Mouse (Mus musculus) layer of hippocampus, adult 11-12 months (tissue): ENCODE data around the gene Xrcc3.

Experiments
- DNase-seq: peaks from one replicate; pipeline ENCODE4 v3.0.0; 2022; ENCODE audit warnings: low spot score

The Xrcc3 gene

DNA sequence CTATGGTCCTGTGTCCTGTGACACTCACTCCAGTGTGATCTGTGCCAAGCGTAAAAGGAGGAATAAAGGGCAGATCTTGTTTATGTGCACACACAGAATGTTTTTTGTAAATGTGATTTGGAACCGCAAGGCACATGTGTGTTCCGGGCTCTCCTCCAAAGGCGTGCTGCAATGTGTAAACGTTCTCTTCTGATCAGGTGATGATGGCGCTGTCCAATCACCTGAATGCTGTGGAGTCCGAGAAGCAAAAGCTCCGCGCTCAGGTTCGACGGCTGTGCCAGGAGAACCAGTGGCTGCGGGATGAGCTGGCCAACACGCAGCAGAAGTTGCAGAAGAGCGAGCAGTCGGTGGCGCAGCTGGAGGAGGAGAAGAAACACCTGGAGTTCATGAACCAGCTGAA lies 39.5 kb downstream of the Xrcc3 start:
- no peak for DNase-seq

DNA sequence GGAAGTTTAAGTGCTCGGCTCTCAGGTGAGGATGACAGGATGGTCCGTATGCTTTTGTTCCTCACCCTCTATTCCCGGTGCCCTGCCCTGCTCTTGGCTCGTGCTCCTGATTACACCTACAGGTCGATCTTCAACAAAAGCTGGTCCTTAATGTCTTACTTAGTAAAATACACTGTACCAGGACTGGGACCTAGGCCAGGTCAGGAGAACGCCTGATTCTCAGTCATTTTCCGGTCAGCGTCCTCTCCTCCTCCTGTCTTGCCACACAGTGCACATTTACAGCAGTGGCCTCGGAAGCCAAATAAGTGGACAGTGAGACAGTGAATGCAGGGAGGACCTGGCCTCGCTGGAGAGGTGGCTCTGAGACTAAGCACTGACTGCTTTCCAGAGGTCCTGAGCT lies 43.0 kb downstream of the Xrcc3 start:
- no peak for DNase-seq

DNA sequence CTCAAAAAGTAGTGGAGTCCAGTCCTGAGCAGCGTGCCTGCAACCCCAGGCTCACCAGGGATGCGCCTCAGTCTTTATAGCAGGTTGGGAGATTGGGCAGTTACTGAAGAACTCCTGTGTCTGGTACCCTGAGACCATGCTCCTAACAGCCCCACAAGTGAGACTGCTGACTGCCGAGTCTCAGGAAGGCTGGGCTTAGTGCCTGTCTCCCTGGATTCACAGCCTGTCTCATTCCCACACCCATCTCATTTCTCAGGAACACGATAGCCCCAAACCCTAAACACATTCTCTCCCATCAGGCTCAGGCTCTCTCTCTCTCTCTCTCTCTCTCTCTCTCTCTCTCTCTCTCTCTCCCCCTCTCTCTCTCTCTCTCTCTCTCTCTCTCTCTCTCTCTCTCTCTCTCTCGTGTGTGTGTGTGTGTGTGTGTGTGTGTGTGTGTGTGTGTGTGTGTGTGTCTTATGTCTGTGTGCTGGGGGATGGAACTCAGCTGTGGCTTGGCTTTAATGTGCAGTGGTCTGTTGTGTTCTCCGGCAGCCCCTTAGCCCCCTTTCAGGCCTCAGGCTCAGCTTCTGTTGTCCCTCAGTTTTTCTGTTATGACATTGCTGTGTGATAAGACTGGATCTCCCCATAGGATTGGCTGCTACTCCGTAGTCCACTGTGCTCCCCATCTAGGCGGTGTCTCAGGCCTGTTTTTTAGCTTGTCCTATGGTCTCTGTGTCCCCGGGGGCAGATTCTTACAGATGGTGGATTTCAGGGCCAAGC lies 43.7 kb downstream of the Xrcc3 start:
- DNase-seq: no peak

GRCm38 (mm10) chr12:111769306-111769705 lies 44.4 kb downstream of the Xrcc3 start:
- DNase-seq: no peak

- DNase-seq: no peak
Measured at GRCm38 (mm10) chr12:111768322-111768928, 45.2 kb downstream of the Xrcc3 start.

DNA sequence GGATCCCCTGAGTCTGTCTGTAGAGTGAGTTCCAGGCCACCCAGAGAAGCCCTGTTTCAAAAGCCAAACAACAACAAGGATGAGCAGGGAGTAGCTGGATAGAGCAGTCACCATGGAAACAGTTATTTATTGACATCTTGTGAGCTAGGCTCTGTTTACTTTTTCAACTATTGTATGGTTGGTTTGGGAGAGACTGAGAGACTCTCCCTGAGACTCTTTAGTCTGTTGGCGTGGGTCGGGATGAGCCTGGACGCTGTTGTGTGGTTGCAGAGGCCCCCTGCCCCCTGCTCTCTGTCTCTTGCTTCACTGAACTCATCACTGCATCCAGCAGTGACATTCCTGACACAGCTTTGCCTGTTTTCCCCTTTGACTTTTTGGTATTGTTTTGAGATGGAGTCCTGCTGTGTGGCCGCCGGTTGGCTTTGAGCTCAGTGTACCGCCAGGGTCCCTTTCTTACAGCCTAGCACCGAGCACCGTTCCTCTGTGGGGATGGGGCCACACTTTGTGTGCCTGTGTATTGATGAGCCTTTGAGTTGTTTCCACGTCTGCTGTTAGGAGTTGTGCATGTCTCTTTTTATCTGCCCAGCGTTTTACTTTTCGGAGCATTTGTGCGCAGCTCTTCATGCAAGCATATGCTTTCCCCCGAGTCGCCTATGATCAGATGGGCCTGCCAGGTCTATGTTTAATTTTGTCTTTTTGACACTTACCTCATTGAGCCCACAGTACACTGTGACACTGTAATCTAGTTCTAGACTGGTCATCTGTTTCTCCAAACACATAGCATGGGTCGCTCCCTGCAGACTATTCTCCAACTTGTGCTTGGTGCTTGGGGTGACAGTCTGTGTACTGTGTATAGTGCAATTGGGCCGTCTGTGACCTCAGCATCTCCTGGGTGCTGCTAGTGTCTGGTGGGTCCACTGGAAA lies 47.1 kb downstream of the Xrcc3 start:
- no peak for DNase-seq

GRCm38 (mm10) chr12:111762620-111763280 lies 50.9 kb downstream of the Xrcc3 start:
- no peak for DNase-seq

GRCm38 (mm10) chr12:111760306-111760908 lies 53.3 kb downstream of the Xrcc3 start:
- no peak for DNase-seq

- peak; percentile 47 for DNase-seq
Measured at GRCm38 (mm10) chr12:111759176-111760061, 54.3 kb downstream of the Xrcc3 start.

DNA sequence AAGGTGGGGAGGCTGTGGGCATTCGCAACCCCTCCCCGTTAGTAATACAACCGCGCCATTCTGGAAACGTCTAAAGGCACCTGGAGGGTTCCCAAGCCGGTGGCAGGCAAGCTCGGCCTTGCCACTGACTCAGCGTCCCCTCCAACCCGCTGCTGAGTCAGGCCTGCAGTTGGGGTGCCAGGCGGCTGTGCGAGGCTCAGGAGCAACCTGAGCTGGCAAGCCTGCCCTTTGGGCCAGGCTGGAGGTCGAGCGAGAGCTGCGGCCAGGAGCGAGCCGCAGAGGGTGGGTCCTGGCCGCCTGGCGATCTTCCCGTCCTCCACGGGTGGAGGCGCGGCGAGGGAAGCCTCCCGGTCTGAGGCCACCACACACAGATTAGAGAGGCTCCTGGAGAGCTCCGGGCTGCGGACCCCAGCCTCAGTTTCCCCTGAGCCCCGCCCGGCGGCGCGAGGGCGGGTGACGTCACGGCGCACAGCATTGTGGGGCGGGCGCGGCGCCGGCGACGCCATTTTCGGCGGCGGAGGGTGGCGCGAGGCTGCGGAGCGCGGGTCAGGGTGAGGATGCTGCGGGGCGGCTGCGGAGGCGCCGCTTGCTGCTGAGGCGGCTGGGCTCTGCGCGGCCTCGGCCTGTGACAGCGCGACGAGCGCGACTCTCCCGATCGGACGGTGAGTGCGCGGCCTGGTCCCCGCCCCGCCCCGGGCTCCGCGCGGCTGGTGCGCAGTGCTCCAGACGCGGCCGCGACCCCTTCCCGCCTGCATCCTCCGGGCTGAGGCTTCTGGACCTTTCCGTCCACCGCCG lies 55.1 kb downstream of the Xrcc3 start, which contains the start of gene Klc1:
TSS of gene Klc1 (plus strand) at position 469 of the 795 bp plus-strand sequence.
- DNase-seq: peak; percentile 77

- no peak for DNase-seq
Measured at GRCm38 (mm10) chr12:111757561-111758325, 55.9 kb downstream of the Xrcc3 start.

GRCm38 (mm10) chr12:111756698-111757082 lies 57.0 kb downstream of the Xrcc3 start:
- DNase-seq: no peak

DNA sequence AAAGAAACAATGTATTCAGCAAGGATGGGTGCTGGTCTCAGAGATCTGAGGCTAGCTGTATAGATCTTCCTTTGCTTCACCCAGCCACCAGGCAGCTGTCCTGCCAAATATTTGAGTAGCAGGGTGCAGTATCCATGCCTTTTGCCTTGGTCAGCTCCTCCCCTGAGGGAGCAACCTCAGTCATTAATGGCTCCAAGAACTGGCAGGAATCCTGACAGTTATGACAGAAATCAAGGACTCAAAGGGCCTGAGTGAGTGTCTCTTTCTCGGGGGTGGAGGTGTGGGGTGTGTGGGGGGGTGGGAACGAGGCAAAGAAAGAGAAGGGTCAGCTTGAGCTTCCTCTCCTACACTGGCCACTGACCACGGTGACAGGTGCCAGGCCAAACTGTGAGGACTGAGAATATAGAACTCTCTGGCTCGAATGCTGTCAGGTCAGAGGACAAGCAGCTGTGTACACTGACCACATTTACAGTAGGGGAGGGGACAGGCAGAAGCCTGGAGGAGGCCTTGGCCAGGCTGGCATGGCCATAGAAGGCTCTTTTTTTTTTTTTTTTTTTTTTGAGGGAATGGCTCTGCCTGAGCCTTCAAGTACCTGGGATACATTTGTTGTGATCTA lies 57.5 kb downstream of the Xrcc3 start:
- DNase-seq: no peak

GRCm38 (mm10) chr12:111755231-111755630 lies 58.4 kb downstream of the Xrcc3 start:
- no peak for DNase-seq

- DNase-seq: no peak
Measured at GRCm38 (mm10) chr12:111754710-111755109, 59.0 kb downstream of the Xrcc3 start.

GRCm38 (mm10) chr12:111753347-111753746 lies 60.3 kb downstream of the Xrcc3 start:
- no peak for DNase-seq
